Mouse (Mus musculus): ENCODE data around the gene Gm11487. TPM values are rescaled to one million over a fixed set of nuclear protein-coding genes. Genes with fewer than 3 reads are reported as not detected.
"Not testable (repeated sequence)": the region's sequence is repeated elsewhere in the genome, so short reads cannot be mapped to it uniquely, and the experiment has no call there.

The Gm11487 gene
- not detected in 2 replicates for polyA plus RNA-seq (2015; fragmentation: Nextera tagmentation; extraction: Ambion mirVana)

DNA sequence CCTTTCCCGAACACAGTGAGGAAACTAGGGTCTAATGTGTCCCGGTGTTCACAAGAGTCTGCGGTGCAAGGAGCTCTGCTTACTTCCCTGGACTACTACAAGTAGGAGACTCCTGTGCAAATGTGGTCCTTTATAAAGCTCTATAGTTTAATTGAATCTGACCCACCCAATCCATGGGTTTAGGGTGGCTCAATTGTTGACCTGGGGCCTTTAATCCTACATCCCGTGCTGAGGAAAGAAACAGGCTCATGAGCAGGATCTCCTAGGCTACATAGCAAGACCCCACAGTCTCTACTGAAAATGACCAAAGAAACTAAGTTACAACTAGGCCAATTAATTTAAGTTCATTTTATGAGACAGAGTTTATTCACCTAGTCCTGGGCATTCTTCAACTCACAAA, at the start of gene Gm11487:
Gm11487 (minus strand) TSS at position 101 of the 400 bp plus-strand sequence.
- H3K4me1 ChIP-seq (replicated peaks); H3K36me3 ChIP-seq: not testable (repeated sequence)
- 79% methylated on average over 4 of the region's 4 CpGs for WGBS

DNA sequence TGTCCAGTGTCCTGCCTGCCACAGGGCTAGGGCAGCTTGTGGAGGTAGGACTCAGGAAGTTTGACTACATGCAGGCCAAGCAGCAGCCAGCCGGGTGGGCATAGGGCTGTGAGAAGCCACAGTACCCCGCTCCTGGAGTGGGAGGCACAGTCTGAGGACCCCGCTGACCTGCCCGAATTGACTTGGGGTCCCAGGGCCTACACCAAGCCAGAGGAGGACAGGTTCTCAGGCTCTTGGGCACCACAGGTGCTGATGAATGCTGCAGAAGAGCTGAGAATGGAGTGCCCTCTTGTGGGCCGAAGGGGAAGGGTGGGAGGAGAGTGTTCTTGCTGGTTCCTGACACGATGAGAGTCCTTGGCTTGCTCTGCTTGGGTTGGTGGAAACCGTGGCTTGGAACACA, 39.8 kb upstream of the Gm11487 start:
- no peak overlapping the region for H3K4me2 ChIP-seq
- H3K36me3 ChIP-seq = no peaks in the 10 kb centered on the region
- no peaks in the 10 kb centered on the region for H3K9me3 ChIP-seq (replicated peaks)
- H3K4me1 ChIP-seq (replicated peaks) = no peaks in the 10 kb centered on the region
- H3K9ac ChIP-seq = no peak overlapping the region
- H3K4me3 ChIP-seq = no peak overlapping the region
- H3K27ac ChIP-seq = no peak overlapping the region
- H3K27me3 ChIP-seq = no peaks in the 10 kb centered on the region
- ATAC-seq (replicated peaks; ENCODE audit: insufficient number of reproducible peaks, insufficient read depth, low FRiP score, low read depth) = no peak
- WGBS = 50% methylated on average over 7 of the region's 7 CpGs

More for the DNA sequence above, at the start of gene Gm11487:
- not testable (repeated sequence) for H3K27ac ChIP-seq; H3K9ac ChIP-seq; H3K4me2 ChIP-seq; H3K4me3 ChIP-seq; H3K27me3 ChIP-seq; ATAC-seq (replicated peaks; ENCODE audit: insufficient number of reproducible peaks, insufficient read depth, low FRiP score, low read depth); H3K9me3 ChIP-seq (replicated peaks)

- Histone ChIP-seq H3K4me2 (no peak overlapping the region), H3K9me3 (replicated peaks) (no peaks in the 10 kb centered on the region), H3K9ac (no peak overlapping the region), H3K4me3 (no peak overlapping the region), H3K27ac (no peak overlapping the region), H3K36me3 (no peaks in the 10 kb centered on the region), H3K4me1 (replicated peaks) (no peaks in the 10 kb centered on the region), H3K27me3 (no peaks in the 10 kb centered on the region)
- ATAC-seq (replicated peaks; ENCODE audit: insufficient number of reproducible peaks, insufficient read depth, low FRiP score, low read depth) = no peak
- 65% methylated on average over 1 of the region's 1 CpGs for WGBS
These were observed 37.7 kb upstream of the Gm11487 start for GRCm38 (mm10) chr4:73442568-73442967.

DNA sequence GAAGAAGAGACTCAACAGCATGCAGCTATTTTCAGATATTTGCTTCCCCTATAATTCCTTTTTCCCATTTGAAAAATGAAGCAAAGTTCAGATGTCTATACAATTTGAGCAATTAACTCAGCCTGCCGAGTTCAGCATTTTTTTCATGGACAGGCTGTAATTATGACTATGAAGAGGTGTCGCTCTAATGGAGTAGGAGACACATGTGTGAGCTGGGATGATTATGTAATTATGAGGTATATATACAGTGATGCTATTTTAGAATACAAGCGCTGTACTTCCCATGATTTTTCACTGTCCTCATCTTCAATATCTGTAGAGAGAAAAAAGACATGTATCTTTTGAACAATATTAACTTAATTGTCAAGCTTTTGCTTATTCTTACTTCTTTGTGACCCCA, 21.0 kb upstream of the Gm11487 start:
- Histone ChIP-seq H3K27me3 (no peaks in the 10 kb centered on the region), H3K36me3 (no peaks in the 10 kb centered on the region), H3K4me3 (no peak overlapping the region), H3K9ac (no peak overlapping the region), H3K27ac (no peak overlapping the region), H3K4me1 (replicated peaks) (no peaks in the 10 kb centered on the region), H3K9me3 (replicated peaks) (no peaks in the 10 kb centered on the region), H3K4me2 (no peak overlapping the region)
- WGBS = 75% methylated on average over 3 of the region's 3 CpGs
- ATAC-seq (replicated peaks; ENCODE audit: insufficient number of reproducible peaks, insufficient read depth, low FRiP score, low read depth) = no peak

- no peaks in the 10 kb centered on the region for H3K27me3 ChIP-seq
- ATAC-seq (replicated peaks; ENCODE audit: insufficient number of reproducible peaks, insufficient read depth, low FRiP score, low read depth) = no peak
- no peaks in the 10 kb centered on the region for H3K4me1 ChIP-seq (replicated peaks)
- no peak overlapping the region for H3K4me2 ChIP-seq
- WGBS = 84% methylated on average over 12 of the region's 12 CpGs
- H3K9ac ChIP-seq = no peak overlapping the region
- H3K9me3 ChIP-seq (replicated peaks) = no peaks in the 10 kb centered on the region
- no peaks in the 10 kb centered on the region for H3K36me3 ChIP-seq
- H3K27ac ChIP-seq = no peak overlapping the region
- no peak overlapping the region for H3K4me3 ChIP-seq
These were observed 18.2 kb upstream of the Gm11487 start for GRCm38 (mm10) chr4:73423049-73423448.

DNA sequence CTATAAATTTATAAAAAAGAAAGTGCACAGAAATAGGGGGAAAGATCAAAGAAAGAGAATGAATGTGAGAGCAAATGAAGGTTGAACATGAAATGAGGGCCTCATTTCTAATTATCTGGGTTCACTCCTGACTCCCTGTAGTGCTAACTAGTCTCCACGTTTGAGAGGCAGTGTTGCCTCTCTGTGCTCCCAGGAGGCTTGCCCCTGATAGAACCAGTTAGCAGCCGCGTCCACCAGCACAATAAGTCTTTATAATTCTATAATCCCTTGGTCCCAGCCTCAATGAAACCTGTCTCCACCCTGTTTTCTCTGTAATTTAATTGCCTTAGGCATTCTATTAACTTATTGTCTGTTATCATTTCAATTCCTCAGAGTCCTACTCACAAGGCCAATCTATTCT, 38.3 kb downstream of the Gm11487 start:
- Histone ChIP-seq H3K4me1 (replicated peaks) (no peaks in the 10 kb centered on the region), H3K4me2 (no peak overlapping the region), H3K27ac (no peak overlapping the region), H3K9ac (no peak overlapping the region), H3K9me3 (replicated peaks) (no peaks in the 10 kb centered on the region), H3K4me3 (no peak overlapping the region), H3K27me3 (no peaks in the 10 kb centered on the region), H3K36me3 (no peaks in the 10 kb centered on the region)
- no peak for ATAC-seq (replicated peaks; ENCODE audit: insufficient number of reproducible peaks, insufficient read depth, low FRiP score, low read depth)
- WGBS = 62% methylated on average over 3 of the region's 3 CpGs

Other genes with a start within 250 kb of the Gm11487 start
- gene Gm11238, start 202.8 kb upstream of the Gm11487 start, polyA plus RNA-seq (2015; fragmentation: Nextera tagmentation; extraction: Ambion mirVana) = not detected in 2 replicates
- not detected in 2 replicates for gene Gm11237, start 217.9 kb upstream of the Gm11487 start, polyA plus RNA-seq (2015; fragmentation: Nextera tagmentation; extraction: Ambion mirVana)
- gene Gm11236, start 233.0 kb upstream of the Gm11487 start, polyA plus RNA-seq (2015; fragmentation: Nextera tagmentation; extraction: Ambion mirVana) = not detected in 2 replicates